Mouse (Mus musculus) kidney, embryonic 14.5 days (tissue): ENCODE measurements around the gene Ankrd44. TPM values are rescaled to one million over a fixed set of nuclear protein-coding genes. Genes with fewer than 3 reads are reported as not detected.

Source experiments
- ATAC-seq: fragments of 200-750 bp; cut with Nextera tagmentation; 2 replicates; pipeline ENCODE4 v1.8.0; 2017; ENCODE audit warnings: moderate number of reproducible peaks, mild to moderate bottlenecking, moderate TSS enrichment, moderate library complexity; ENCODE audit not compliant: low FRiP score, low TSS enrichment
- H3K27ac ChIP-seq: fragments of 300-500 bp; sonication (generic); 2 replicates; pipeline ENCODE4 v1.5.1; 2014; ENCODE audit warnings: low read depth, mild to moderate bottlenecking, low read length, moderate library complexity, mixed read lengths
- H3K27me3 ChIP-seq: fragments of 300-500 bp; sonication (generic); 2 replicates; pipeline ENCODE4 v1.6.1; 2014; ENCODE audit warnings: mild to moderate bottlenecking, low read length; ENCODE audit not compliant: control insufficient read depth, insufficient read depth
- H3K36me3 ChIP-seq: fragments of 300-500 bp; sonication (generic); 2 replicates; pipeline ENCODE4 v1.6.1; 2014; ENCODE audit warnings: low read length, mixed read lengths; ENCODE audit not compliant: control insufficient read depth, insufficient read depth
- H3K4me1 ChIP-seq: fragments of 300-500 bp; sonication (generic); 2 replicates; pipeline ENCODE4 v1.6.1; 2014; ENCODE audit warnings: low read length, mixed read lengths; ENCODE audit not compliant: control insufficient read depth, insufficient read depth
- H3K4me2 ChIP-seq: fragments of 300-500 bp; sonication (generic); replicated peaks from 2 replicates; pipeline ENCODE4 v1.6.1; 2014; ENCODE audit warnings: low read depth, mild to moderate bottlenecking, low read length
- H3K4me3 ChIP-seq: fragments of 300-500 bp; sonication (generic); 2 replicates; pipeline ENCODE4 v1.5.1; 2014; ENCODE audit warnings: mild to moderate bottlenecking, low read length
- H3K9ac ChIP-seq: fragments of 300-500 bp; sonication (generic); 2 replicates; pipeline ENCODE4 v1.6.1; 2014; ENCODE audit warnings: low read depth, mild to moderate bottlenecking, low read length, moderate library complexity
- H3K9me3 ChIP-seq: fragments of 300-500 bp; sonication (generic); 2 replicates; pipeline ENCODE4 v1.6.1; 2016; ENCODE audit warnings: low read length; ENCODE audit not compliant: control insufficient read depth
- WGBS: fragments of 180-500 bp; shearing (Covaris S2); extraction: QIAGEN DNeasy Blood & Tissue Kit; methylation state at CpG from one replicate; pipeline ENCODE4 v1.1.7; 2014; 5-methylcytosine and 5-hydroxymethylcytosine counted together
- polyA plus RNA-seq: library from polyadenylated mRNA; unstranded; fragments of >200 nt; fragmentation: Nextera tagmentation; extraction: Ambion mirVana; gene quantifications from 2 replicates; pipeline ENCODE4 v1.2.1, GENCODE M21; 2014

Gene Ankrd44
- polyA plus RNA-seq, 1 experiment from 2014 or later, result 9.0 TPM

GRCm38 (mm10) chr1:54913063-54913335, 13.2 kb downstream of the Ankrd44 start:
- no peak overlapping the region for H3K4me2 ChIP-seq
- H3K4me1 ChIP-seq, result no peaks in the 10 kb centered on the region
- no peaks in the 10 kb centered on the region for H3K9me3 ChIP-seq
- H3K27me3 ChIP-seq, result no peaks in the 10 kb centered on the region
- H3K36me3 ChIP-seq, result no peaks in the 10 kb centered on the region
- H3K4me3 ChIP-seq, result no peak overlapping the region
- no peak overlapping the region for H3K27ac ChIP-seq
- no peak overlapping the region for H3K9ac ChIP-seq
- no peak for ATAC-seq

- WGBS, result 78% methylated on average over 7 of the region's 7 CpGs
- no peak for ATAC-seq
- Histone ChIP-seq H3K36me3 (no peaks in the 10 kb centered on the region), H3K4me1 (no peaks in the 10 kb centered on the region), H3K9ac (no peak overlapping the region), H3K4me2 (no peak overlapping the region), H3K4me3 (no peak overlapping the region), H3K27ac (no peak overlapping the region), H3K27me3 (no peaks in the 10 kb centered on the region), H3K9me3 (no peaks in the 10 kb centered on the region)
Observed at GRCm38 (mm10) chr1:54912290-54913062, 13.7 kb downstream of the Ankrd44 start.

GRCm38 (mm10) chr1:54911256-54911610, 15.0 kb downstream of the Ankrd44 start:
- H3K36me3 ChIP-seq, result no peaks in the 10 kb centered on the region
- H3K9me3 ChIP-seq, result no peaks in the 10 kb centered on the region
- no peaks in the 10 kb centered on the region for H3K27me3 ChIP-seq
- no peak overlapping the region for H3K27ac ChIP-seq
- no peak overlapping the region for H3K9ac ChIP-seq
- 0 out of 2 replicates have a peak, but pooled peaks cover 5% of the 10 kb centered on the region for H3K4me1 ChIP-seq
- H3K4me2 ChIP-seq, result no peak overlapping the region
- 100% methylated on average over 1 of the region's 1 CpGs for WGBS
- no peak for ATAC-seq
- H3K4me3 ChIP-seq, result no peak overlapping the region

- H3K9me3 ChIP-seq, result no peaks in the 10 kb centered on the region
- no peaks in the 10 kb centered on the region for H3K36me3 ChIP-seq
- ATAC-seq, result no peak
- H3K27me3 ChIP-seq, result no peaks in the 10 kb centered on the region
- H3K4me3 ChIP-seq, result no peak overlapping the region
- 87% methylated on average over 5 of the region's 5 CpGs for WGBS
- no peak overlapping the region for H3K4me2 ChIP-seq
- no peak overlapping the region for H3K9ac ChIP-seq
- H3K4me1 ChIP-seq, result 0 out of 2 replicates have a peak, but pooled peaks cover 5% of the 10 kb centered on the region
- H3K27ac ChIP-seq, result no peak overlapping the region
Observed at GRCm38 (mm10) chr1:54910489-54911255, 15.5 kb downstream of the Ankrd44 start.

- H3K4me3 ChIP-seq, result no peak overlapping the region
- ATAC-seq, result no peak
- no peaks in the 10 kb centered on the region for H3K27me3 ChIP-seq
- H3K9ac ChIP-seq, result no peak overlapping the region
- no peaks in the 10 kb centered on the region for H3K36me3 ChIP-seq
- no peak overlapping the region for H3K27ac ChIP-seq
- 0 out of 2 replicates have a peak, but pooled peaks cover 5% of the 10 kb centered on the region for H3K4me1 ChIP-seq
- no peaks in the 10 kb centered on the region for H3K9me3 ChIP-seq
- no peak overlapping the region for H3K4me2 ChIP-seq
- 70% methylated on average over 3 of the region's 3 CpGs for WGBS
Observed at GRCm38 (mm10) chr1:54908786-54909185, 17.4 kb downstream of the Ankrd44 start.

- WGBS, result 31% methylated on average over 15 of the region's 15 CpGs
- no peak overlapping the region for H3K27ac ChIP-seq
- H3K36me3 ChIP-seq, result no peaks in the 10 kb centered on the region
- H3K4me3 ChIP-seq, result no peak overlapping the region
- H3K27me3 ChIP-seq, result no peaks in the 10 kb centered on the region
- H3K4me2 ChIP-seq, result peak overlapping the region; percentile 15; the same call in 1 of the 2 replicates
- no peak for ATAC-seq
- H3K9ac ChIP-seq, result 0 out of 2 replicates have a peak overlapping the region, but pooled peaks have one; percentile 28
- H3K4me1 ChIP-seq, result 0 out of 2 replicates have a peak, but pooled peaks cover 5% of the 10 kb centered on the region
- no peaks in the 10 kb centered on the region for H3K9me3 ChIP-seq
Observed at GRCm38 (mm10) chr1:54907066-54907639, 19.0 kb downstream of the Ankrd44 start.

- Histone ChIP-seq H3K4me3 (no peak overlapping the region), H3K36me3 (no peaks in the 10 kb centered on the region), H3K9me3 (no peaks in the 10 kb centered on the region), H3K4me1 (0 out of 2 replicates have a peak, but pooled peaks cover 5% of the 10 kb centered on the region), H3K9ac (no peak overlapping the region), H3K4me2 (no peak overlapping the region), H3K27ac (no peak overlapping the region), H3K27me3 (no peaks in the 10 kb centered on the region)
- no peak for ATAC-seq
- WGBS, result 72% methylated on average over 8 of the region's 8 CpGs
Observed at GRCm38 (mm10) chr1:54906322-54906721, 19.9 kb downstream of the Ankrd44 start.

- Histone ChIP-seq H3K9me3 (no peaks in the 10 kb centered on the region), H3K4me1 (0 out of 2 replicates have a peak, but pooled peaks cover 5% of the 10 kb centered on the region), H3K4me3 (no peak overlapping the region), H3K36me3 (no peaks in the 10 kb centered on the region), H3K27me3 (no peaks in the 10 kb centered on the region), H3K9ac (no peak overlapping the region), H3K27ac (no peak overlapping the region), H3K4me2 (no peak overlapping the region)
- WGBS, result 63% methylated on average over 7 of the region's 7 CpGs
- no peak for ATAC-seq
Observed at GRCm38 (mm10) chr1:54905632-54906031, 20.6 kb downstream of the Ankrd44 start.

GRCm38 (mm10) chr1:54904165-54904564, 22.0 kb downstream of the Ankrd44 start:
- no peaks in the 10 kb centered on the region for H3K27me3 ChIP-seq
- no peaks in the 10 kb centered on the region for H3K36me3 ChIP-seq
- 91% methylated on average over 2 of the region's 2 CpGs for WGBS
- no peak overlapping the region for H3K27ac ChIP-seq
- no peak for ATAC-seq
- H3K9me3 ChIP-seq, result no peaks in the 10 kb centered on the region
- H3K4me1 ChIP-seq, result 0 out of 2 replicates have a peak, but pooled peaks cover 5% of the 10 kb centered on the region
- no peak overlapping the region for H3K4me3 ChIP-seq
- H3K9ac ChIP-seq, result no peak overlapping the region
- no peak overlapping the region for H3K4me2 ChIP-seq
